Mouse (Mus musculus): Measurements from ENCODE around the gene Sorbs1.

DNA sequence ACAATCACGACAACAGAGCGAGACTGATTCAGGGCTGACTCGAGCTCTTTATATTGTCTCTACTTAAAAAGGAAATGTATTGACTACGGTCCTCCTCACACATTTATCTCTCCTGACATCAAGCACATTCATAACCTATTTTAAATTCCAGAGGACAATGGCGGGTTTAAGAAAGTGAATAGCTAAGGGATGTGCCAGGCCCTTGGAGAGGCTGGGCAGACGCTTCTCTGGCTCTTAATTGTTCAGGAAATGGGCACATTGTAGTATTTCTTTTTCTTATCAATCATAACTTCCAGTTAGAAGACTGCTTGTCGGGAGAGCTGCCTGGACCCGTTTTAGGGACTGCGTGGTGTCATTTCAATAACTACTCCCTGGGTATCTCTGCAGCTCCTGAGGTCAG is 20.7 kb downstream of the Sorbs1 start:
- TF ChIP-seq ETS1 (conservative IDR thresholded peaks at IDR 0.05; ENCODE audit: low read depth, low read length) (no peak), RAD21 (IDR thresholded peaks at IDR 0.05; ENCODE audit: low read depth, low read length) (no peak), POLR2A (IDR thresholded peaks at IDR 0.05; ENCODE audit: low read depth, low read length) (no peak), CTCF (conservative IDR thresholded peaks at IDR 0.05 in 1 of 2, IDR thresholded peaks at IDR 0.05 in 1 of 2; ENCODE audit: low read depth in 2 of 2, low read length in 2 of 2) (no peak)

Measured in CH12.LX (cell line).